Mouse (Mus musculus) forebrain, embryonic 11.5 days (tissue): ENCODE measurements around the gene Olfr54. TPM values are rescaled to one million over a fixed set of nuclear protein-coding genes. Genes with fewer than 3 reads are reported as not detected.

Experiments
- ATAC-seq: fragments of 200-750 bp; cut with Nextera tagmentation; replicated peaks from 2 replicates; pipeline ENCODE4 v1.8.0; 2017; ENCODE audit warnings: moderate TSS enrichment; ENCODE audit not compliant: low FRiP score
- DNase-seq: peaks from one replicate; pipeline ENCODE4 v3.0.0-alpha.2; 2017; ENCODE audit warnings: low spot score
- H3K27ac ChIP-seq: fragments of 300-500 bp; sonication (generic); 2 replicates; pipeline ENCODE4 v1.5.1; 2014; ENCODE audit warnings: low read depth, low read length
- H3K27me3 ChIP-seq: fragments of 300-500 bp; sonication (generic); 2 replicates; pipeline ENCODE4 v1.6.1; 2014; ENCODE audit warnings: mild to moderate bottlenecking, low read length, mixed read lengths; ENCODE audit not compliant: control insufficient read depth, insufficient read depth
- H3K36me3 ChIP-seq: fragments of 300-500 bp; sonication (generic); 2 replicates; pipeline ENCODE4 v1.6.1; 2014; ENCODE audit warnings: mild to moderate bottlenecking, low read length, moderate library complexity, mixed read lengths; ENCODE audit not compliant: control insufficient read depth, insufficient read depth
- H3K4me1 ChIP-seq: fragments of 300-500 bp; sonication (generic); replicated peaks from 2 replicates; pipeline ENCODE4 v1.6.1; 2014; ENCODE audit warnings: low read length, mixed read lengths; ENCODE audit not compliant: control insufficient read depth, insufficient read depth
- H3K4me2 ChIP-seq: fragments of 300-500 bp; sonication (generic); 2 replicates; pipeline ENCODE4 v1.6.1; 2014; ENCODE audit warnings: low read depth, mild to moderate bottlenecking, low read length, moderate library complexity, mixed read lengths; ENCODE audit not compliant: severe bottlenecking
- H3K4me3 ChIP-seq: fragments of 300-500 bp; sonication (generic); 2 replicates; pipeline ENCODE4 v1.5.1; 2014; ENCODE audit warnings: low read depth, low read length
- H3K9ac ChIP-seq: fragments of 300-500 bp; sonication (generic); 2 replicates; pipeline ENCODE4 v1.6.1; 2014; ENCODE audit warnings: low read length
- H3K9me3 ChIP-seq: fragments of 300-500 bp; sonication (generic); 2 replicates; pipeline ENCODE4 v1.6.1; 2016; ENCODE audit warnings: low read length, mixed read lengths; ENCODE audit not compliant: control insufficient read depth
- WGBS: fragments of 180-500 bp; shearing (Covaris S2); extraction: QIAGEN DNeasy Blood & Tissue Kit; methylation state at CpG from one replicate; pipeline ENCODE4 v1.1.7; 2014; 5-methylcytosine and 5-hydroxymethylcytosine counted together
- polyA plus RNA-seq: library from polyadenylated mRNA; unstranded; fragments of >200 nt; fragmentation: Nextera tagmentation; extraction: Ambion mirVana; gene quantifications from 2 replicates; pipeline ENCODE4 v1.2.1, GENCODE M21; 2014

The Olfr54 gene
- polyA plus RNA-seq, 1 experiment from 2014 or later: not detected

DNA sequence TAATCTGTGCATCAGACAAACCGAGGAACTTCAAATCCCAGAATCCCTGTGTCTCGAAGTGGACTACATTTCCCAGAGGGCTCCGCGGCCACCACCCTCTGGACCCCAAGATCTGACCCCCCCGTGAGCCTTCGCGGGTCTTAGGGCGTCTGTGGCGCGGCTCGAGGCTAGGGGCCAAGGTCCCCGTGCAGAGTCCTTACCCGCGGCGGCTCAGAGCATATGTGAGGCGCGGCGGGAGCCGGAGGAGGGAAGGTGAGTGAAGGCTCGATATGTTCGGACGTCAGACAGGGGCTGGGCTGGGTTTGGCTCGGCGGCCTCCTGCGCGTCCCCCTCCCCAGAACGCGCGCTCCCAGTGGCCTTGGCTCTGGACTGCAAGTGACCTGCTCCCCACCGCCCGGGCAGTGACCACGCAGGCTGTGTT lies 45.1 kb downstream of the Olfr54 start, which contains the start of gene Zfp354a:
Zfp354a (plus strand) TSS at position 107 of the 421 bp plus-strand sequence.
- Histone ChIP-seq H3K4me2 (peak within 1 kb of the TSS; percentile 62), H3K27ac (no peak within 1 kb of the TSS), H3K9ac (peak within 1 kb of the TSS; percentile 74), H3K27me3 (no peaks in the 10 kb centered on the region), H3K4me1 (peaks cover 2% of the 10 kb centered on the region; the same call in 1 of the 2 replicates), H3K9me3 (no peaks in the 10 kb centered on the region), H3K36me3 (no peaks in the 10 kb centered on the region), H3K4me3 (peak within 1 kb of the TSS; percentile 61)
- peak; percentile 86 for DNase-seq
- under 1% methylated on average over 32 of the region's 32 CpGs for WGBS
- peak; percentile 92 for ATAC-seq

DNA sequence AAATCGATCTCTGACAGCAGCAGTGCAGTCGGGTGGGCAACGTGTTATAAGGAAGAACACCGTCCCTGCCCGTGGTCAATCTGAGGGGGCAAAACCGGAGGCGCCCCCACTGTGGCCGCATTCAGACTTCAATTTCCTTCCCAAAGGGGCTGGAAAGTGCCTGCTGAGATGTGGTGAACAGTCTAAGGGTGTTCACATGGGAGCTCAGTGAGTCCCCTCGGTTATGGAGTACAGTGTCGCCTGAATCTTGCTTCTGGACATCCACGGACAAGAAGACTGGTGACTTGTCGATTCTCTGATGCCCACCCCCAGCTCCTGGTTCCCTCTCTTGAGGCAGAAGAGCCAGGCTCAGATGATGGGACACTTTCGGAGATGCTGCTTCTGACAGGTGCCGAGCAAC lies 45.6 kb downstream of the Olfr54 start:
- Histone ChIP-seq H3K4me2 (peak overlapping the region; percentile 62), H3K4me1 (peaks cover 2% of the 10 kb centered on the region; the same call in 1 of the 2 replicates), H3K4me3 (peak overlapping the region; percentile 61), H3K9me3 (no peaks in the 10 kb centered on the region), H3K27ac (no peak overlapping the region), H3K36me3 (no peaks in the 10 kb centered on the region), H3K9ac (peak overlapping the region; percentile 74), H3K27me3 (no peaks in the 10 kb centered on the region)
- DNase-seq: no peak
- 0 out of 2 replicates have a peak, but pooled peaks have one; percentile 36 for ATAC-seq
- 19% methylated on average over 14 of the region's 14 CpGs for WGBS

DNA sequence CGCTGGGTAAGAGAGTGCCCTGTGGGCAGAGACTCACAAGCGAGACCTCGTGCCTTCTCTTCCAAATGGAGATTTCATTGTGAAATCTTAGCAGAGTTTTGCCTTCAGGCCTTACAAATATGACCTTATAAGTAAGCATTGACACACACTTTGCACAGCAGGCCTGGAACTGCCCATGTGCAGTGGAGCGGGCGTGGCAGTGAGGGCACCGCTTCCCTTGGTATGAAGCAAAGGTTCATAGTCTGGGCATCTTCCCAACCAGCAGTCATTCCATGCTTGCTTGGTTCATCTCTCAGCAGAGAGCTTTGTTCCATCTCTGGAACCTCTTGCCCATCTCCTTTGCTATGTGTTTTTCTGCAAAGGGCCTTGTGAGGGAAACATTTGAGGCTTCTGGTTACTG lies 46.9 kb downstream of the Olfr54 start:
- H3K27ac ChIP-seq: no peak overlapping the region
- H3K27me3 ChIP-seq: no peaks in the 10 kb centered on the region
- ATAC-seq (no peak), DNase-seq (no peak)
- peaks cover 2% of the 10 kb centered on the region; the same call in 1 of the 2 replicates for H3K4me1 ChIP-seq
- no peaks in the 10 kb centered on the region for H3K36me3 ChIP-seq
- H3K9ac ChIP-seq: no peak overlapping the region
- no peak overlapping the region for H3K4me2 ChIP-seq
- WGBS: 97% methylated on average over 6 of the region's 6 CpGs
- no peak overlapping the region for H3K4me3 ChIP-seq
- H3K9me3 ChIP-seq: no peaks in the 10 kb centered on the region

DNA sequence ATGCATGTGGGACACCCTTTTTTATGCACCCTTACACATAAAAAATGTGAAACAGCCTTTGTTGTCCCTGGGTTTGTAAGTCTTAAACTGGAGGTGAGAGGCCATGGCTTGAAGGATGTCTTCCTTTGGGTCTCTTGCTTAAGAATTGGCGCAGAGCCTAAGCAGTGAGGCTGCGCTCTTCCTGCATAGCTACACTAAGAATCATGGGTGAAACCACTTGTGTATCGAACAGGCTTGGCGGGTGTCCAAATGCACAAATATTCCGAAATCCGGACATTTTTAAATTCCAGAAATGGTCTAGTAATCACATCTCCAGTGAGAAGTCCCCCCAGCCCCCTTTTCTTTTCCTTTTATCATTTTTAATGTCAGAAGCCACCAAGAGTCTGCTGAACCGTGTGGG lies 49.2 kb downstream of the Olfr54 start:
- WGBS: 97% methylated on average over 7 of the region's 7 CpGs

DNA sequence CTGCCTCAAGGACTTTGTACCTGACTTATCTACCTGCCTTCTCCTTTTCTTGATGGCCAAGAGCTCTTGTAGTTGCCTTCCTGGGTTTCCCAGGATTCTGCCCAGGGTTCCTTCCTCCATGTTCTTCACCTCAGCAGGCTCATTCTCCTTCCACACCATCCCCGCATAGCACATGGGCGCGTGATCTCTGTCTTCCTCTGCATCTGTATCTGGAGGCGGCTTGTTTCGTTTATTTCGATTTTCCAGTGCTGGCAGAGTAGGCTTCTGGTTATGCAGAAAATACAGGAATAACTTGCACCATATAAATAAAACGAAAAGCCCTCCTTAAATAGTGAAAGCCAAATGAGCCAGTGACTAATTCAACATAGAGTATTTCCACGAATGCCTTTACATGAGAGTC lies 49.8 kb downstream of the Olfr54 start:
- Histone ChIP-seq H3K4me3 (no peak overlapping the region), H3K4me2 (no peak overlapping the region), H3K4me1 (peaks cover 2% of the 10 kb centered on the region; the same call in 1 of the 2 replicates), H3K36me3 (no peaks in the 10 kb centered on the region), H3K27me3 (no peaks in the 10 kb centered on the region), H3K9ac (no peak overlapping the region), H3K9me3 (no peaks in the 10 kb centered on the region), H3K27ac (no peak overlapping the region)
- WGBS: 94% methylated on average over 8 of the region's 8 CpGs
- ATAC-seq: no peak
- DNase-seq: no peak

More for the DNA sequence above, 49.2 kb downstream of the Olfr54 start:
- DNase-seq (no peak), ATAC-seq (no peak)
- H3K4me3 ChIP-seq: no peak overlapping the region
- H3K4me1 ChIP-seq: peaks cover 2% of the 10 kb centered on the region; the same call in 1 of the 2 replicates
- no peaks in the 10 kb centered on the region for H3K27me3 ChIP-seq
- H3K9ac ChIP-seq: no peak overlapping the region
- H3K4me2 ChIP-seq: no peak overlapping the region
- no peaks in the 10 kb centered on the region for H3K9me3 ChIP-seq
- H3K36me3 ChIP-seq: no peaks in the 10 kb centered on the region
- H3K27ac ChIP-seq: no peak overlapping the region

Other genes starting within 250 kb of the Olfr54 start
- gene Zfp354c, start 186.5 kb upstream of the Olfr54 start, polyA plus RNA-seq: 37.7 and 41.7 TPM in 2 replicates
- gene Zfp879, start 172.7 kb upstream of the Olfr54 start, polyA plus RNA-seq: 0.79 and 1.3 TPM in 2 replicates
- not detected in 2 replicates for gene Grm6, start 163.6 kb upstream of the Olfr54 start, polyA plus RNA-seq
- gene Zfp454, start 126.6 kb upstream of the Olfr54 start, polyA plus RNA-seq: 15.5 and 17.1 TPM in 2 replicates
- 33.6 and 35.6 TPM in 2 replicates for gene Zfp2, start 98.1 kb upstream of the Olfr54 start, polyA plus RNA-seq
- 1.0 and 1.9 TPM in 2 replicates for gene Zfp354b, start 82.6 kb upstream of the Olfr54 start, polyA plus RNA-seq
- gene 4933414I15Rik, start 70.5 kb upstream of the Olfr54 start, polyA plus RNA-seq: not detected in 2 replicates
- not detected in 2 replicates for gene Prop1, start 60.5 kb upstream of the Olfr54 start, polyA plus RNA-seq
- not detected in 2 replicates for gene Olfr1378, start 47.7 kb upstream of the Olfr54 start, polyA plus RNA-seq
- not detected in 2 replicates for gene Olfr1377, start 32.3 kb upstream of the Olfr54 start, polyA plus RNA-seq
- gene Olfr51, start 10.6 kb upstream of the Olfr54 start, polyA plus RNA-seq: not detected in 2 replicates
- gene Olfr1375, start 33.9 kb downstream of the Olfr54 start, polyA plus RNA-seq: not detected in 2 replicates
- gene Zfp354a, start 45.0 kb downstream of the Olfr54 start, polyA plus RNA-seq: 9.7 and 11.6 TPM in 2 replicates
- not detected in 2 replicates for gene Gm12569, start 206.2 kb downstream of the Olfr54 start, polyA plus RNA-seq
- gene Clk4, start 247.5 kb downstream of the Olfr54 start, polyA plus RNA-seq: 128 and 142 TPM in 2 replicates
- gene BC049762, start 248.8 kb downstream of the Olfr54 start, polyA plus RNA-seq: 0.35 and 0.37 TPM in 2 replicates